Mouse (Mus musculus): ENCODE data around the gene Kmt5c. TPM values are rescaled to one million over a fixed set of nuclear protein-coding genes. Genes with fewer than 3 reads are reported as not detected.
A peak's percentile ranks its signal among the peaks of the same experiment; 100 is the strongest.
"Not testable (repeated sequence)": the region's sequence is repeated elsewhere in the genome, so short reads cannot be mapped to it uniquely, and the experiment has no call there.

The Kmt5c gene
- polyA plus RNA-seq, 1 experiment from 2014 or later, result 31.9 TPM

DNA sequence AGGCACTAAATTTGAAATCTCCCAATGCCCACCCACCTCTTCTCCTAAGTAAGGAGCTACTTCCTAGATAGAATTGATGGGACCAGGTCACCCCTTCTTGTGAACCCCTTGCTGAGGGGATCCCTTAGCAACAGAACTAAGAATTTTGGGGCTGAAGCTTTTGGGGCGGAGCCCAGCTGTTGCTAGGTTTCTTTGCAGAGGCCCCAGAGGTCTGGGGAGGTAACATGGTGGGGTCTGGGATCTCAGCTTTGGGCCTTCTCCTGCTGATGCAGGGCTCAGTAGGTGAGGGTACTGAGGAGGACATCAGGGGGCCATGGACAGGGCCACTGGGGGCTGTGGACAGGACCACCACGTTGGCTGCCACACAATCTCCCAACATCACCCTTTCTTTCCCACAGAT lies 42.8 kb downstream of the Kmt5c start, which contains the start of the genes Il11 and Tmem190:
Gene Il11, minus strand, starts transcription at position 101 of the 400 bp plus-strand sequence.
Gene Tmem190, plus strand, starts transcription at position 179 of the 400 bp plus-strand sequence.
- H3K27ac ChIP-seq (ENCODE audit: low read length), result no peak within 1 kb of the TSS
- no peaks in the 10 kb centered on the region for H3K9me3 ChIP-seq (ENCODE audit: low read length)
- no peak within 1 kb of the TSS for H3K9ac ChIP-seq (replicated peaks; ENCODE audit: low read depth)
- DNase-seq (ENCODE audit: low spot score) (no peak), ATAC-seq (no peak)
- TF ChIP-seq EP300 (IDR thresholded peaks at IDR 0.05) (no peak), CTCF (IDR thresholded peaks at IDR 0.05) (no peak)
- H3K4me1 ChIP-seq (ENCODE audit: insufficient read depth, low read depth, low read length), result 0 out of 2 replicates have a peak, but pooled peaks cover 4% of the 10 kb centered on the region
- 74% methylated on average over 2 of the region's 2 CpGs for WGBS
- H3K4me3 ChIP-seq (ENCODE audit: low read depth, low read length), result no peak within 1 kb of the TSS
- H3K4me2 ChIP-seq (replicated peaks; ENCODE audit: low read depth, low read length), result no peak within 1 kb of the TSS
- H3K36me3 ChIP-seq (ENCODE audit: insufficient read depth, low read length), result no peaks in the 10 kb centered on the region
- H3K27me3 ChIP-seq (replicated peaks; ENCODE audit: insufficient read depth, low read length), result no peaks in the 10 kb centered on the region

DNA sequence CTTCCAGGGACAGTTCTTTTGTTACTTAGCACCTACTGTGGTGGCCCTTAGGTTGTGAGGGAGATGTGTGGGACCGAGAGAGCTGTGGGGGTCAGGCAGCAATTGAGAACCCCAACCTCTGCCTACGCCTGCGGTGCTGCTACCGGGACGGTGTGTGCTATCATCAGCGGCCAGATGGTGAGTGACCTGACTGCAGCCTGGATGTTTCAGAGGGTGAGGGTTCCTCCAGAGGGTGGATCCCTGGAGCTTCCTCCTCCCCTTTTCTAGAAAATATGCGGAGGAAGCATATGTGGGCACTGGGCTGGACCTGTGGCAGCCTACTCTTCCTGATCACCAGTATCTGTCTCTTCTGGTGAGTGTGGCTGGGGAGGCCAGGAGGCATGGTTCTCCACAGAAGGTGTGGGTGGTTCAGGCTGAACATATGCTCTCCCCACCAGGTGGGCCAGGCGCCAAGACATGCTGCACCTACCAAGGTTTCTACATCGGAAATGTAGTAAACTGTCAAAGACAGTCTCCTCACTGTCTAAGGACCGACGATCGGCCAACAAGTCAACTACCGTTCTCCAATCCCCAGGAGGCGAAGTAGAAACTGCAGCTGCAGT lies 43.9 kb downstream of the Kmt5c start:
- DNase-seq (ENCODE audit: low spot score) (no peak), ATAC-seq (no peak)
- Histone ChIP-seq H3K27me3 (replicated peaks; ENCODE audit: insufficient read depth, low read length) (no peaks in the 10 kb centered on the region), H3K9me3 (ENCODE audit: low read length) (no peaks in the 10 kb centered on the region), H3K4me1 (ENCODE audit: insufficient read depth, low read depth, low read length) (0 out of 2 replicates have a peak, but pooled peaks cover 7% of the 10 kb centered on the region), H3K4me3 (ENCODE audit: low read depth, low read length) (no peak overlapping the region), H3K27ac (ENCODE audit: low read length) (no peak overlapping the region), H3K36me3 (ENCODE audit: insufficient read depth, low read length) (no peaks in the 10 kb centered on the region), H3K4me2 (replicated peaks; ENCODE audit: low read depth, low read length) (no peak overlapping the region), H3K9ac (replicated peaks; ENCODE audit: low read depth) (no peak overlapping the region)
- TF ChIP-seq EP300 (IDR thresholded peaks at IDR 0.05), result no peak
- no peak for TF ChIP-seq CTCF (IDR thresholded peaks at IDR 0.05)
- 76% methylated on average over 14 of the region's 14 CpGs for WGBS

DNA sequence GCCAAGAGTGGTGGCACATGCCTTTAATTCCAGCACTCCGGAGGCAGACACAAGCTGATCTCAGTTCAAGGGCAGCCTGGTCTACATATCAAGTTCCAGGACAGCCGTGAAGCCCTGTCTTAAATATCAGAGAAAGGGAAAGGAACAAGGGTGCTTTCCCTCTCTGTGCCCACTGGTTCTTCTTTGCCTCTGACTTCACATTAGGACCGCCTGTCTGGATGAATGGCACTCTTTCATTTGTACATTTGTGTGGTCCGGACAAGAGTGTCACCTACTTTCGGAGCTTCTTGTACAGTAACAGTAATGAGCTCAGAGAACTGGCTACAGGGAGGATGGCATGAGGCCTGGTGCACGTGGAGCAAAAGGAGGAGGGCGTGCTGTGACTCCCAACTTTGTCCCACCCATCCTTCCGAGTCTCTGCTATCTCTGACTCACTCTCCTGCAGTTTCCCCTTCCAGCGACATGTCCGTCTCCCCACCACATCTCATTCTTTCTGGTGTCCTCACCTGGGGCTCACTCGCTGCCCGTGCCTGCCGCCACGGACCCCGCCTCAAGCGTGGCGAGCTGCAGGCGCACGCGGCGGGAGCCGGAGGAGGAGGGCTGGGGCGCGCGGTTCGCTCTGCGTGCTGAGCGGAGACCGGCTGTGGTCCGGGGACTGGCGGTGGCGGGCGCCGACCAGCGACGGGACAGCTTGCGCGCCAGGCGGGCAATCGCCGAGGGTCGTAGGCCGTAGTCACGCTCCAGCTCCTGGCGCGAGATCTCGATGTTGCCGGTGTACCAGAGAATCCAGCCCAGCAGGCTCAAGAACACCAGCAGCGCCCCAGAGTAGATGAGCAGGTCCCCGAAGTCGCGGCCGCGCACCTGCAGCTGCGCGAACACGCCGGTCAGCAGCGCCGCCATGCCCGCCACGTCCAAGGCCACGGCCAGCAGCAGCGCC lies 48.9 kb downstream of the Kmt5c start:
- 0 out of 2 replicates have a peak, but pooled peaks cover 7% of the 10 kb centered on the region for H3K4me1 ChIP-seq (ENCODE audit: insufficient read depth, low read depth, low read length)
- no peaks in the 10 kb centered on the region for H3K9me3 ChIP-seq (ENCODE audit: low read length)
- WGBS, result 3% methylated on average over 46 of the region's 64 CpGs
- H3K9ac ChIP-seq (replicated peaks; ENCODE audit: low read depth), result peak overlapping the region; percentile 64
- H3K27me3 ChIP-seq (replicated peaks; ENCODE audit: insufficient read depth, low read length), result no peaks in the 10 kb centered on the region
- TF ChIP-seq EP300 (IDR thresholded peaks at IDR 0.05) (no peak), CTCF (IDR thresholded peaks at IDR 0.05) (peak; percentile 54)
- H3K27ac ChIP-seq (ENCODE audit: low read length), result peak overlapping the region; percentile 84
- H3K4me2 ChIP-seq (replicated peaks; ENCODE audit: low read depth, low read length), result peak overlapping the region; percentile 94
- DNase-seq (ENCODE audit: low spot score) (peak; percentile 75), ATAC-seq (peak; percentile 39)
- peak overlapping the region; percentile 58 for H3K4me3 ChIP-seq (ENCODE audit: low read depth, low read length)
- no peaks in the 10 kb centered on the region for H3K36me3 ChIP-seq (ENCODE audit: insufficient read depth, low read length)

DNA sequence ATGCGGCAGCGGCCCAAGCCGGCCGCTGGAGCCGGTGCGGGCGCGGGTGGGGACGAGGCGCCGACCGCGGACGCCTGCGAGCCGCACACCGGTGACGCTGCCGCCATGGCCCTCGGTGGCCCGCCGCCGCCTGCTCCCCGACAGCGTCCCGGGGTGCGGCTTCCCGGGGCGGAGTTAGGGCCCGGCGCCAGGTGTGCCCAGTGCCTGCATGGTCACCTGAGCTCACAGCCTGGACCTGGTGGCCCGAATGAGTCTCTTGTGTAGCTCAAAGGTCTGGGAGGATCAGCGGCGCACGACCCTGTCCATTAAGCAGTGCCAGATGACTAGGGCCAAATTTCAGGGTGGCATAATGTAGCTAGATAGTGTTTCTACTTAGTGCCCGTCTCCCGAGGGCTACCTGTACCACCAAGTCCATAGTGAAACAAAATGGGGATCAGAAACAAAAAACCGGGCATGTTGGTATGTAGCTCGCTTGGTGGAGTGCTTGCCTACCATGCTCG lies 49.6 kb downstream of the Kmt5c start, which contains the start of gene Tmem238:
Gene Tmem238, minus strand, starts transcription at position 221 of the 500 bp plus-strand sequence.
- peak within 1 kb of the TSS; percentile 94 for H3K4me2 ChIP-seq (replicated peaks; ENCODE audit: low read depth, low read length)
- peak within 1 kb of the TSS; percentile 84 for H3K27ac ChIP-seq (ENCODE audit: low read length)
- 0 out of 2 replicates have a peak, but pooled peaks cover 7% of the 10 kb centered on the region for H3K4me1 ChIP-seq (ENCODE audit: insufficient read depth, low read depth, low read length)
- WGBS, result 5% methylated on average over 33 of the region's 40 CpGs
- peak; percentile 74 for DNase-seq (ENCODE audit: low spot score)
- H3K36me3 ChIP-seq (ENCODE audit: insufficient read depth, low read length), result no peaks in the 10 kb centered on the region
- peak within 1 kb of the TSS; percentile 64 for H3K9ac ChIP-seq (replicated peaks; ENCODE audit: low read depth)
- peak within 1 kb of the TSS; percentile 58 for H3K4me3 ChIP-seq (ENCODE audit: low read depth, low read length)
- H3K9me3 ChIP-seq (ENCODE audit: low read length), result no peaks in the 10 kb centered on the region
- H3K27me3 ChIP-seq (replicated peaks; ENCODE audit: insufficient read depth, low read length), result no peaks in the 10 kb centered on the region
- ATAC-seq, result peak; percentile 68
- TF ChIP-seq EP300 (IDR thresholded peaks at IDR 0.05) (no peak), CTCF (IDR thresholded peaks at IDR 0.05) (no peak)

DNA sequence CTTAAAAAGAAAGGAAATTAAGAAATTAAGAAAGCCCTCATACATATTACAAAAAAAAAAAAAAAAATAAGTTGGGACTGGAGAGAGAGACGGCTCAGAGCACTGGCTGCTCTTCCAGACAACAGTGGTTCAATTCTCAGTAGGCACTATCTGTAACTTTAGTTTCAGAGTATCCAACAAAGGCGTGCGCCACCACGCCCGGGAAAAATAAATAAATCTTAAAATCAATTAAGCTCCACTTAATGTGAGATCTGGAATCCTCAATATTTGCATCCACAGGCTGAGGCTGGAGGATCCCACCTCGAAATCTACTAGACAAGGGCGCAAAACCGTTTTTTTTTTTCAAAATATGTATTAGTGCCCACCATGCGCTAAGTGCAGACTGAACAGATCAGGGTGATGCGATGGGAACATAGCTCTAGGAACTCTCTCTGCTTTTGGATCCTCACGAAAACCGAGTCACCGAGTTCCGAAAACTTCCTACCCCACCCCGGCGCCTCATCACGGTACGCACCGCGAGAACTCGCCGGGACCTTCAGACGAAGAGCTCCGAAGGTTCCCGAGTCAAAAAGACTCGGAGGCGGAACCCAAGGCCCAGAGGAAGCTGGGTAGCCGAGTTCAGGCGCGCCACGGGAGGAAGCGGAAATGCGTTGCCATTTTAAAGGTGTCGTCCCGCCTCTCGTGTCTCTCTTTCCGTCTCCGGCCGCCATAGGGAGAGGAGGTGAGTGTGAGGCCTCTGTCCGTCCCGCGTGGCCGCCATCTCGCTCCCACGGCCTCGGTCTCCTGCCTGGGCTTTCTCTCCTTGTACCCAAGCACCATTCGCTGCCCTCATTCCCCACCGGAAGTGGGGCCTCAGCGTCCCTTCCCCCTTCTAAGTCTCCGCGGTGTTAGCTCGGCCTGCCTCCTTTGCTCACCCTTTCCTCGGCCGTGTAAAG lies 52.6 kb downstream of the Kmt5c start, which contains the start of gene Rpl28:
Gene Rpl28, plus strand, starts transcription at position 597 of the 935 bp plus-strand sequence.
- TF ChIP-seq EP300 (IDR thresholded peaks at IDR 0.05) (peak; percentile 43; the same call in 1 of the 2 replicates), CTCF (IDR thresholded peaks at IDR 0.05) (no peak)
- peak; percentile 92 for ATAC-seq
- WGBS, result under 1% methylated on average over 47 of the region's 54 CpGs

DNA sequence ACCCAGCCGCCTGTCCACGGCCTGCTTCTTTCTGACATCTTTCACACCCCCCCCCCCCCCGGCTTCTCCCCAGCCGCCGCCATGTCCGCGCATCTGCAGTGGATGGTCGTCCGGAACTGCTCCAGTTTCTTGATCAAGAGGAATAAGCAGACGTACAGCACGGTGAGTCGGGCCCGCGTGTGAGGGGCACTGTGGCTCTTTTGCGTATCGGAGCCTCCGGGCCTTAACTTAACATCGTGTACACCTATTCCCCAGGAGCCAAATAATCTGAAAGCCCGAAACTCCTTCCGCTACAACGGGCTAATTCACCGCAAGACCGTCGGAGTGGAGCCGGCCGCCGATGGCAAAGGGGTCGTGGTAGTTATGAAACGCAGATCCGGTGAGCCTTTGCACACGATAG lies 53.3 kb downstream of the Kmt5c start:
- DNase-seq (ENCODE audit: low spot score); H3K27me3 ChIP-seq (replicated peaks; ENCODE audit: insufficient read depth, low read length); H3K9me3 ChIP-seq (ENCODE audit: low read length); H3K4me1 ChIP-seq (ENCODE audit: insufficient read depth, low read depth, low read length); H3K36me3 ChIP-seq (ENCODE audit: insufficient read depth, low read length): not testable (repeated sequence)
- under 1% methylated on average over 31 of the region's 31 CpGs for WGBS
- Histone ChIP-seq H3K4me3 (ENCODE audit: low read depth, low read length) (peak overlapping the region; percentile 73), H3K4me2 (replicated peaks; ENCODE audit: low read depth, low read length) (peak overlapping the region; percentile 72), H3K27ac (ENCODE audit: low read length) (peak overlapping the region; percentile 89), H3K9ac (replicated peaks; ENCODE audit: low read depth) (peak overlapping the region; percentile 83)
- ATAC-seq, result peak; percentile 2

More for the DNA sequence above, 52.6 kb downstream of the Kmt5c start, which contains the start of gene Rpl28:
- Histone ChIP-seq H3K4me2 (replicated peaks; ENCODE audit: low read depth, low read length) (peak within 1 kb of the TSS; percentile 72), H3K4me3 (ENCODE audit: low read depth, low read length) (peak within 1 kb of the TSS; percentile 73), H3K4me1 (ENCODE audit: insufficient read depth, low read depth, low read length) (0 out of 2 replicates have a peak, but pooled peaks cover 7% of the 10 kb centered on the region), H3K9ac (replicated peaks; ENCODE audit: low read depth) (peak within 1 kb of the TSS; percentile 83), H3K9me3 (ENCODE audit: low read length) (no peaks in the 10 kb centered on the region), H3K36me3 (ENCODE audit: insufficient read depth, low read length) (peaks cover 4% of the 10 kb centered on the region; the same call in 1 of the 2 replicates), H3K27ac (ENCODE audit: low read length) (peak within 1 kb of the TSS; percentile 91), H3K27me3 (replicated peaks; ENCODE audit: insufficient read depth, low read length) (no peaks in the 10 kb centered on the region)
- peak; percentile 100 for DNase-seq (ENCODE audit: low spot score)
